ENCODE assay signal across 22 mouse cellular contexts in genomic region chr10:128193113-128193512, GRCm38 (mm10). TPM values are rescaled to one million over a fixed set of nuclear protein-coding genes. Genes with fewer than 3 reads are reported as not detected.
DNase-seq lines count a peak whose midpoint lies in the region; ATAC-seq lines count a peak whose summit lies in the region.
"Had no signal": no experiment of that assay in that cellular context is flagged by ENCODE, and none has a peak within 500 bp of the region (broad histone marks: within the 10 kb centered on the region; RNA-seq: fewer than 3 reads in every experiment).

No protein-coding gene starts in this region.

- H3K4me1 ChIP-seq in heart, embryonic 13.5 days, result peaks cover 12% of the 10 kb centered on the region
- peaks cover 18% of the 10 kb centered on the region for H3K4me1 ChIP-seq in midbrain, embryonic 10.5 days
- peaks cover 14% of the 10 kb centered on the region for H3K4me1 ChIP-seq in midbrain, embryonic 15.5 days
- H3K4me1 ChIP-seq in neural tube, embryonic 13.5 days (replicated peaks), result peaks cover 13% of the 10 kb centered on the region

- H3K36me3 ChIP-seq in heart, embryonic 13.5 days, result no peaks in the 10 kb centered on the region
- H3K36me3 ChIP-seq in midbrain, embryonic 10.5 days, result no peaks in the 10 kb centered on the region
- H3K36me3 ChIP-seq in midbrain, embryonic 15.5 days (replicated peaks), result no peaks in the 10 kb centered on the region
- H3K36me3 ChIP-seq in neural tube, embryonic 13.5 days, result no peaks in the 10 kb centered on the region
- H3K36me3 ChIP-seq: embryonic facial prominence, embryonic 15.5 days; forebrain, embryonic 10.5 days; hindbrain, embryonic 10.5 days had no signal

- no peak overlapping the region for H3K9ac ChIP-seq in heart, embryonic 13.5 days
- H3K9ac ChIP-seq in midbrain, embryonic 15.5 days, result no peak overlapping the region
- H3K9ac ChIP-seq in neural tube, embryonic 13.5 days, result no peak overlapping the region

- intact Hi-C loops in heart, postnatal 25 days (cut with DNase I), result no loop called here

- WGBS in heart, embryonic 13.5 days, result 88% methylated on average over 6 of the region's 6 CpGs
- 91% methylated on average over 6 of the region's 6 CpGs for WGBS in midbrain, embryonic 10.5 days
- 93% methylated on average over 6 of the region's 6 CpGs for WGBS in midbrain, embryonic 15.5 days
- 92% methylated on average over 6 of the region's 6 CpGs for WGBS in neural tube, embryonic 13.5 days

- peaks cover 26% of the 10 kb centered on the region for H3K27me3 ChIP-seq in heart, embryonic 13.5 days (replicated peaks)
- H3K27me3 ChIP-seq in midbrain, embryonic 10.5 days (ENCODE audit: low read depth, poor library complexity, severe bottlenecking), result peaks cover 38% of the 10 kb centered on the region
- H3K27me3 ChIP-seq in midbrain, embryonic 15.5 days (replicated peaks), result peaks cover 21% of the 10 kb centered on the region
- peaks cover 30% of the 10 kb centered on the region for H3K27me3 ChIP-seq in neural tube, embryonic 13.5 days

- ATAC-seq in heart, embryonic 13.5 days (ENCODE audit: extremely low read depth, insufficient number of reproducible peaks, low FRiP score, low TSS enrichment), result no peak
- ATAC-seq in midbrain, embryonic 15.5 days (replicated peaks), result no peak
- no peak for ATAC-seq in neural tube, embryonic 13.5 days (ENCODE audit: low read depth)

- peak overlapping the region; percentile 99 for H3K4me2 ChIP-seq in heart, embryonic 13.5 days
- H3K4me2 ChIP-seq in midbrain, embryonic 15.5 days, result no peak overlapping the region
- peak overlapping the region; percentile 98; the same call in 1 of the 2 replicates for H3K4me2 ChIP-seq in neural tube, embryonic 13.5 days

- H3K4me3 ChIP-seq in heart, embryonic 13.5 days, result no peak overlapping the region
- peak overlapping the region; percentile 85; the same call in 1 of the 2 replicates for H3K4me3 ChIP-seq in midbrain, embryonic 10.5 days
- H3K4me3 ChIP-seq in midbrain, embryonic 15.5 days, result no peak overlapping the region
- H3K4me3 ChIP-seq in neural tube, embryonic 13.5 days, result no peak overlapping the region

- H3K9me3 ChIP-seq in heart, embryonic 13.5 days, result no peaks in the 10 kb centered on the region
- no peaks in the 10 kb centered on the region for H3K9me3 ChIP-seq in midbrain, embryonic 10.5 days (replicated peaks)
- no peaks in the 10 kb centered on the region for H3K9me3 ChIP-seq in midbrain, embryonic 15.5 days
- no peaks in the 10 kb centered on the region for H3K9me3 ChIP-seq in neural tube, embryonic 13.5 days
- H3K9me3 ChIP-seq: embryonic facial prominence, embryonic 15.5 days; forebrain, embryonic 10.5 days; hindbrain, embryonic 10.5 days had no signal

- H3K27ac ChIP-seq in heart, embryonic 13.5 days (replicated peaks), result no peak overlapping the region
- no peak overlapping the region for H3K27ac ChIP-seq in midbrain, embryonic 10.5 days (replicated peaks)
- H3K27ac ChIP-seq in midbrain, embryonic 15.5 days, result no peak overlapping the region
- no peak overlapping the region for H3K27ac ChIP-seq in neural tube, embryonic 13.5 days (replicated peaks)
- H3K27ac ChIP-seq: embryonic facial prominence, embryonic 15.5 days; hindbrain, embryonic 14.5 days had no signal

- no peak for DNase-seq in heart, postnatal 25 days (ENCODE audit: low spot score)
- no peak for DNase-seq in midbrain, embryonic 10.5 days (ENCODE audit: low spot score)
- DNase-seq in neural tube, embryonic 10.5 days (ENCODE audit: extremely low spot score, low spot score), result no peak
- DNase-seq: adrenal gland, adult 2 months; adrenal gland, postnatal 25 days; cerebellum, adult 18-20 months; cerebellum, adult 9-11 months; cerebellum, postnatal 36 days; gastrocnemius, adult 2 months; gastrocnemius, postnatal 25 days; heart, postnatal 10 days had no signal

RNA-seq across cellular contexts. Expression of gene Gls2, which starts 1.1 kb away (rescaled TPM):
- 0.53 and 0.96 TPM in 2 replicates for polyA plus RNA-seq in heart, embryonic 13.5 days (2015; fragmentation: Nextera tagmentation; extraction: Ambion mirVana)
- total RNA-seq in heart, postnatal 25 days (2021), result 1 to 10 TPM in 1 of 2 experiments, under 1 TPM in 1; 0.94 to 1.1 TPM
- 0.96 and 1.5 TPM in 2 replicates for polyA plus RNA-seq in midbrain, embryonic 10.5 days (2016; fragmentation: Nextera tagmentation; extraction: Ambion mirVana)
- 1.2 and 1.7 TPM in 2 replicates for polyA plus RNA-seq in midbrain, embryonic 15.5 days (2015; fragmentation: Nextera tagmentation; extraction: Ambion mirVana)
- polyA plus RNA-seq in neural tube, embryonic 13.5 days (2015; fragmentation: Nextera tagmentation; extraction: Ambion mirVana), result 1.1 and 1.7 TPM in 2 replicates
- total RNA-seq: granulocyte monocyte progenitor cell, adult 5-6 weeks had no signal
- polyA plus RNA-seq: erythroblast, embryonic 14.5 days had no signal

RNA-seq across cellular contexts. Expression of gene Rbms2, which starts 13.0 kb away (rescaled TPM):
- 35.4 and 37.3 TPM in 2 replicates for polyA plus RNA-seq in heart, embryonic 13.5 days (2015; fragmentation: Nextera tagmentation; extraction: Ambion mirVana)
- 10 to 100 TPM; 82.2 to 88.4 TPM for total RNA-seq in heart, postnatal 25 days (2021)
- 24.3 and 25.0 TPM in 2 replicates for polyA plus RNA-seq in midbrain, embryonic 10.5 days (2016; fragmentation: Nextera tagmentation; extraction: Ambion mirVana)
- polyA plus RNA-seq in midbrain, embryonic 15.5 days (2015; fragmentation: Nextera tagmentation; extraction: Ambion mirVana), result 8.9 and 9.2 TPM in 2 replicates
- polyA plus RNA-seq in neural tube, embryonic 13.5 days (2015; fragmentation: Nextera tagmentation; extraction: Ambion mirVana), result 12.4 and 12.7 TPM in 2 replicates

RNA-seq across cellular contexts. Expression of gene Spryd4, which starts 18.5 kb away (rescaled TPM):
- 40.7 and 40.8 TPM in 2 replicates for polyA plus RNA-seq in heart, embryonic 13.5 days (2015; fragmentation: Nextera tagmentation; extraction: Ambion mirVana)
- 10 to 100 TPM; 42.8 to 45.5 TPM for total RNA-seq in heart, postnatal 25 days (2021)
- 28.3 and 32.7 TPM in 2 replicates for polyA plus RNA-seq in midbrain, embryonic 10.5 days (2016; fragmentation: Nextera tagmentation; extraction: Ambion mirVana)
- 20.2 and 21.4 TPM in 2 replicates for polyA plus RNA-seq in midbrain, embryonic 15.5 days (2015; fragmentation: Nextera tagmentation; extraction: Ambion mirVana)
- polyA plus RNA-seq in neural tube, embryonic 13.5 days (2015; fragmentation: Nextera tagmentation; extraction: Ambion mirVana), result 21.3 and 21.5 TPM in 2 replicates

RNA-seq across cellular contexts. Expression of gene Mip, which starts 32.5 kb away (rescaled TPM):
- not detected in 2 replicates for polyA plus RNA-seq in heart, embryonic 13.5 days (2015; fragmentation: Nextera tagmentation; extraction: Ambion mirVana)
- not detected for total RNA-seq in heart, postnatal 25 days (2021)
- polyA plus RNA-seq in midbrain, embryonic 10.5 days (2016; fragmentation: Nextera tagmentation; extraction: Ambion mirVana), result 0.21 TPM in 1 of 2 replicates, not detected in the other
- 0.09 TPM in 1 of 2 replicates, not detected in the other for polyA plus RNA-seq in midbrain, embryonic 15.5 days (2015; fragmentation: Nextera tagmentation; extraction: Ambion mirVana)
- not detected in 2 replicates for polyA plus RNA-seq in neural tube, embryonic 13.5 days (2015; fragmentation: Nextera tagmentation; extraction: Ambion mirVana)
- total RNA-seq: adrenal gland, adult 2 months; adrenal gland, postnatal 25 days; CH12.LX; gastrocnemius, adult 2 months; heart, postnatal 10 days had no signal
- polyA plus RNA-seq: adrenal gland, adult 2 months; erythroblast, embryonic 14.5 days; heart, embryonic 14.5 days had no signal

RNA-seq across cellular contexts. Expression of gene Timeless, which starts 38.8 kb away (rescaled TPM):
- 32.2 and 34.0 TPM in 2 replicates for polyA plus RNA-seq in heart, embryonic 13.5 days (2015; fragmentation: Nextera tagmentation; extraction: Ambion mirVana)
- total RNA-seq in heart, postnatal 25 days (2021), result 1 to 10 TPM; 7.7 to 8.8 TPM
- polyA plus RNA-seq in midbrain, embryonic 10.5 days (2016; fragmentation: Nextera tagmentation; extraction: Ambion mirVana), result 86.6 and 89.4 TPM in 2 replicates
- 17.8 and 20.5 TPM in 2 replicates for polyA plus RNA-seq in midbrain, embryonic 15.5 days (2015; fragmentation: Nextera tagmentation; extraction: Ambion mirVana)
- 24.0 and 31.2 TPM in 2 replicates for polyA plus RNA-seq in neural tube, embryonic 13.5 days (2015; fragmentation: Nextera tagmentation; extraction: Ambion mirVana)
